Mouse (Mus musculus) MEL (cell line): ENCODE data around the gene Nudt21. TPM values are rescaled to one million over a fixed set of nuclear protein-coding genes. Genes with fewer than 3 reads are reported as not detected.

Source experiments
- DNase-seq: peaks from one replicate; pipeline ENCODE4 v3.0.0; 2011; ENCODE audit warnings: low read depth, low spot score
- H3K27ac ChIP-seq: 2 replicates; pipeline ENCODE4 v1.5.1; 2012; ENCODE audit warnings: low read depth, mild to moderate bottlenecking, control low read depth, low read length, moderate library complexity; ENCODE audit not compliant: control insufficient read depth
- H3K27me3 ChIP-seq, 2 experiments: fragments of 150-350 bp in 1 of 2; sonication (generic) in 1 of 2; 2 replicates each; pipeline ENCODE4 v1.6.1; 2012; ENCODE audit warnings: low read length in 2 of 2, mild to moderate bottlenecking in 2 of 2, improper control_type of control experiment in 1 of 2, moderate library complexity in 1 of 2; ENCODE audit not compliant: insufficient read depth in 2 of 2, control insufficient read depth in 1 of 2
- H3K36me3 ChIP-seq, 2 experiments: 2 replicates each; pipeline ENCODE4 v1.6.1; 2012 to 2014; ENCODE audit warnings: low read length in 2 of 2, improper control_type of control experiment in 1 of 2, inconsistent platforms in 1 of 2, mild to moderate bottlenecking in 1 of 2; ENCODE audit not compliant: insufficient read depth in 2 of 2, control insufficient read depth in 1 of 2
- H3K4me1 ChIP-seq, 2 experiments: fragments of 150-350 bp in 1 of 2; sonication (generic) in 1 of 2; 2 replicates each; pipeline ENCODE4 v1.6.1; 2012; ENCODE audit warnings: low read length in 2 of 2, improper control_type of control experiment in 1 of 2, mild to moderate bottlenecking in 1 of 2; ENCODE audit not compliant: insufficient read depth in 2 of 2, control insufficient read depth in 1 of 2
- H3K4me3 ChIP-seq, 2 experiments: fragments of 150-350 bp in 1 of 2; sonication (generic) in 1 of 2; 2 replicates each; pipeline ENCODE4 v1.5.1; 2012; ENCODE audit warnings: low read depth in 2 of 2, low read length in 2 of 2, mild to moderate bottlenecking in 2 of 2, moderate library complexity in 2 of 2, control low read depth in 1 of 2, improper control_type of control experiment in 1 of 2; ENCODE audit not compliant: control insufficient read depth in 1 of 2, insufficient read depth in 1 of 2
- H3K79me2 ChIP-seq: 2 replicates; pipeline ENCODE4 v1.6.1; 2012; ENCODE audit warnings: mild to moderate bottlenecking, low read length, moderate library complexity; ENCODE audit not compliant: control insufficient read depth, poor library complexity, insufficient read depth
- H3K9ac ChIP-seq: 2 replicates; pipeline ENCODE4 v1.6.1; 2012; ENCODE audit warnings: low read depth, mild to moderate bottlenecking, control low read depth, low read length, moderate library complexity; ENCODE audit not compliant: control insufficient read depth, poor library complexity, severe bottlenecking
- H3K9me3 ChIP-seq: fragments of 150-350 bp; sonication (generic); replicated peaks from 2 replicates; pipeline ENCODE4 v1.6.1; 2012; ENCODE audit warnings: mild to moderate bottlenecking, low read length, improper control_type of control experiment, moderate library complexity; ENCODE audit not compliant: insufficient read depth
- BHLHE40 ChIP-seq: IDR thresholded peaks from 2 replicates; pipeline ENCODE4 v1.6.1; 2012; ENCODE audit warnings: low read depth, mild to moderate bottlenecking, inconsistent platforms, low read length, improper control_type of control experiment, borderline replicate concordance
- CHD1 ChIP-seq: IDR thresholded peaks from 2 replicates; pipeline ENCODE4 v1.6.1; 2012; ENCODE audit warnings: low read depth, mild to moderate bottlenecking, inconsistent platforms, low read length, improper control_type of control experiment
- CHD2 ChIP-seq: IDR thresholded peaks from 2 replicates; pipeline ENCODE4 v1.6.1; 2011; ENCODE audit warnings: low read length, improper control_type of control experiment
- CTCF ChIP-seq, 3 experiments: IDR thresholded peaks in 2 of 3; conservative IDR thresholded peaks in 1 of 3; 2 replicates each; pipeline ENCODE4 v1.5.1; 2011 to 2012; ENCODE audit warnings: low read length in 3 of 3, low read depth in 2 of 3, mild to moderate bottlenecking in 2 of 3, improper control_type of control experiment in 1 of 3, inconsistent platforms in 1 of 3, mixed read lengths in 1 of 3, moderate library complexity in 1 of 3; ENCODE audit not compliant: control insufficient read depth in 1 of 3, insufficient read depth in 1 of 3, poor library complexity in 1 of 3, severe bottlenecking in 1 of 3
- E2F4 ChIP-seq: IDR thresholded peaks from 2 replicates; pipeline ENCODE4 v1.6.1; 2011; ENCODE audit warnings: low read depth, low read length, improper control_type of control experiment, borderline replicate concordance
- EP300 ChIP-seq, 2 experiments: IDR thresholded peaks; 2 replicates each; pipeline ENCODE4 v1.6.1; 2011; ENCODE audit warnings: improper control_type of control experiment in 2 of 2, low read length in 2 of 2, low read depth in 1 of 2, mild to moderate bottlenecking in 1 of 2
- GATA1 ChIP-seq: IDR thresholded peaks from 2 replicates; pipeline ENCODE4 v1.6.1; 2011; ENCODE audit warnings: low read depth, low read length, improper control_type of control experiment
- HCFC1 ChIP-seq: IDR thresholded peaks from 2 replicates; pipeline ENCODE4 v1.6.1; 2012; ENCODE audit warnings: low read depth, mild to moderate bottlenecking, inconsistent platforms, low read length, improper control_type of control experiment, moderate library complexity
- KAT2A ChIP-seq: conservative IDR thresholded peaks from 2 replicates; pipeline ENCODE4 v1.6.1; 2012; ENCODE audit warnings: low read depth, low read length, improper control_type of control experiment, inconsistent platforms
- MAFK ChIP-seq: IDR thresholded peaks from 2 replicates; pipeline ENCODE4 v1.6.1; 2011; ENCODE audit warnings: low read depth, mild to moderate bottlenecking, low read length, improper control_type of control experiment, borderline replicate concordance
- MAX ChIP-seq: IDR thresholded peaks from 2 replicates; pipeline ENCODE4 v1.6.1; 2011; ENCODE audit warnings: low read length, improper control_type of control experiment
- MEF2A ChIP-seq: IDR thresholded peaks from 2 replicates; pipeline ENCODE4 v1.6.1; 2014; ENCODE audit warnings: low read depth, mild to moderate bottlenecking, inconsistent platforms, low read length, improper control_type of control experiment; ENCODE audit not compliant: poor library complexity, insufficient replicate concordance, severe bottlenecking; ENCODE audit errors: extremely low read depth
- MXI1 ChIP-seq: IDR thresholded peaks from 2 replicates; pipeline ENCODE4 v1.6.1; 2011; ENCODE audit warnings: mild to moderate bottlenecking, low read depth, low read length, improper control_type of control experiment
- MYB ChIP-seq: IDR thresholded peaks from 2 replicates; pipeline ENCODE4 v1.6.1; 2011; ENCODE audit warnings: mild to moderate bottlenecking, low read depth, low read length, improper control_type of control experiment
- NELFE ChIP-seq: IDR thresholded peaks from 2 replicates; pipeline ENCODE4 v1.6.1; 2011; ENCODE audit warnings: low read depth, low read length, improper control_type of control experiment
- POLR2AphosphoS5 ChIP-seq: IDR thresholded peaks from 2 replicates; pipeline ENCODE4 v1.6.1; 2012; ENCODE audit warnings: low read depth, borderline replicate concordance, mild to moderate bottlenecking, inconsistent platforms, low read length, moderate library complexity, mixed read lengths
- RAD21 ChIP-seq: IDR thresholded peaks from 2 replicates; pipeline ENCODE4 v1.6.1; 2011; ENCODE audit warnings: mild to moderate bottlenecking, low read depth, low read length, improper control_type of control experiment
- USF2 ChIP-seq, 2 experiments: IDR thresholded peaks; 2 replicates each; pipeline ENCODE4 v1.6.1; 2011 to 2012; ENCODE audit warnings: improper control_type of control experiment in 2 of 2, low read length in 2 of 2, borderline replicate concordance in 1 of 2, inconsistent platforms in 1 of 2, low read depth in 1 of 2, mild to moderate bottlenecking in 1 of 2; ENCODE audit not compliant: insufficient read depth in 1 of 2
- ZC3H11A ChIP-seq: IDR thresholded peaks from 2 replicates; pipeline ENCODE4 v1.6.1; 2012; ENCODE audit warnings: low read depth, mild to moderate bottlenecking, inconsistent platforms, low read length, improper control_type of control experiment
- ZKSCAN1 ChIP-seq: IDR thresholded peaks from 2 replicates; pipeline ENCODE4 v1.6.1; 2012; ENCODE audit warnings: low read depth, mild to moderate bottlenecking, inconsistent platforms, low read length, improper control_type of control experiment, moderate library complexity
- ZMIZ1 ChIP-seq: IDR thresholded peaks from 2 replicates; pipeline ENCODE4 v1.6.1; 2012; ENCODE audit warnings: low read depth, mild to moderate bottlenecking, inconsistent platforms, low read length, improper control_type of control experiment, moderate library complexity
- polyA plus RNA-seq, 2 experiments: library from polyadenylated mRNA; stranded (reverse) in 1 of 2; unstranded in 1 of 2; fragments of >175 nt in 1 of 2; fragments of >200 nt in 1 of 2; gene quantifications; 2 replicates each; pipeline versions ENCODE4 v1.2.1 to v1.2.4; 2012; ENCODE audit warnings: low replicate concordance in 2 of 2, low read depth in 1 of 2; ENCODE audit not compliant: insufficient read length in 2 of 2, insufficient read depth in 1 of 2, missing spikeins in 1 of 2
- total RNA-seq: library from RNA; depleted of rRNA; stranded (reverse); fragments of 300-350 nt; gene quantifications from 2 replicates; pipeline ENCODE4 v1.2.3, GENCODE M21; 2012

Nudt21 gene
- total and polyA plus RNA-seq, 3 experiments: 118 to 157 TPM; not detected in 1

GRCm38 (mm10) chr8:94052696-94053095 is 15.9 kb upstream of the Nudt21 start:
- no peaks in the 10 kb centered on the region for H3K9me3 ChIP-seq
- H3K9ac ChIP-seq: no peak overlapping the region
- no peaks in the 10 kb centered on the region for H3K27me3 ChIP-seq
- H3K4me3 ChIP-seq: no peak overlapping the region
- H3K27ac ChIP-seq: no peak overlapping the region
- no peaks in the 10 kb centered on the region; the same call in 1 of the 2 replicates for H3K79me2 ChIP-seq
- H3K4me1 ChIP-seq: no peaks in the 10 kb centered on the region
- DNase-seq: no peak
- no peak for TF ChIP-seq GATA1
- TF ChIP-seq CHD1: no peak
- TF ChIP-seq MEF2A: no peak
- no peak for TF ChIP-seq KAT2A
- no peak for TF ChIP-seq USF2 (IDR thresholded peaks at IDR 0.05; ENCODE audit: borderline replicate concordance in 1 of 2, insufficient read depth in 1 of 2, low read depth in 1 of 2, low read length in 2 of 2)
- peaks cover 0 to 9% of the 10 kb centered on the region in 2 experiments; a peak in 2 of 4 replicates for H3K36me3 ChIP-seq

- Histone ChIP-seq H3K9me3 (no peaks in the 10 kb centered on the region), H3K27ac (no peak overlapping the region), H3K4me3 (no peak overlapping the region), H3K9ac (no peak overlapping the region), H3K36me3 (peaks cover 0 to 2% of the 10 kb centered on the region in 2 experiments; a peak in 1 of 4 replicates), H3K4me1 (no peaks in the 10 kb centered on the region), H3K79me2 (no peaks in the 10 kb centered on the region; the same call in 1 of the 2 replicates), H3K27me3 (no peaks in the 10 kb centered on the region)
- no peak for TF ChIP-seq E2F4
- TF ChIP-seq MEF2A: no peak
- TF ChIP-seq HCFC1: no peak
- TF ChIP-seq RAD21: no peak
- TF ChIP-seq CTCF (IDR thresholded peaks at IDR 0.05 in 2 of 3, conservative IDR thresholded peaks at IDR 0.05 in 1 of 3; ENCODE audit: control insufficient read depth in 1 of 3, insufficient read depth in 1 of 3, low read depth in 2 of 3, low read length in 3 of 3, poor library complexity in 1 of 3, severe bottlenecking in 1 of 3): no peak
- no peak for TF ChIP-seq KAT2A
- no peak for TF ChIP-seq MXI1
- TF ChIP-seq MYB: no peak
- TF ChIP-seq BHLHE40: no peak
- TF ChIP-seq MAX: no peak
- TF ChIP-seq NELFE: no peak
- no peak for TF ChIP-seq USF2 (IDR thresholded peaks at IDR 0.05; ENCODE audit: borderline replicate concordance in 1 of 2, insufficient read depth in 1 of 2, low read depth in 1 of 2, low read length in 2 of 2)
- no peak for TF ChIP-seq MAFK
- no peak for TF ChIP-seq ZMIZ1
- no peak for TF ChIP-seq CHD1
- no peak for TF ChIP-seq ZC3H11A
- TF ChIP-seq ZKSCAN1: no peak
- no peak for TF ChIP-seq CHD2
- no peak for TF ChIP-seq EP300 (IDR thresholded peaks at IDR 0.05; ENCODE audit: low read depth in 1 of 2, low read length in 2 of 2)
- no peak for TF ChIP-seq POLR2AphosphoS5
- DNase-seq: no peak
Measured at GRCm38 (mm10) chr8:94047845-94048244, 11.0 kb upstream of the Nudt21 start.
